Mouse (Mus musculus): ENCODE measurements around the gene Paxbp1.

DNA sequence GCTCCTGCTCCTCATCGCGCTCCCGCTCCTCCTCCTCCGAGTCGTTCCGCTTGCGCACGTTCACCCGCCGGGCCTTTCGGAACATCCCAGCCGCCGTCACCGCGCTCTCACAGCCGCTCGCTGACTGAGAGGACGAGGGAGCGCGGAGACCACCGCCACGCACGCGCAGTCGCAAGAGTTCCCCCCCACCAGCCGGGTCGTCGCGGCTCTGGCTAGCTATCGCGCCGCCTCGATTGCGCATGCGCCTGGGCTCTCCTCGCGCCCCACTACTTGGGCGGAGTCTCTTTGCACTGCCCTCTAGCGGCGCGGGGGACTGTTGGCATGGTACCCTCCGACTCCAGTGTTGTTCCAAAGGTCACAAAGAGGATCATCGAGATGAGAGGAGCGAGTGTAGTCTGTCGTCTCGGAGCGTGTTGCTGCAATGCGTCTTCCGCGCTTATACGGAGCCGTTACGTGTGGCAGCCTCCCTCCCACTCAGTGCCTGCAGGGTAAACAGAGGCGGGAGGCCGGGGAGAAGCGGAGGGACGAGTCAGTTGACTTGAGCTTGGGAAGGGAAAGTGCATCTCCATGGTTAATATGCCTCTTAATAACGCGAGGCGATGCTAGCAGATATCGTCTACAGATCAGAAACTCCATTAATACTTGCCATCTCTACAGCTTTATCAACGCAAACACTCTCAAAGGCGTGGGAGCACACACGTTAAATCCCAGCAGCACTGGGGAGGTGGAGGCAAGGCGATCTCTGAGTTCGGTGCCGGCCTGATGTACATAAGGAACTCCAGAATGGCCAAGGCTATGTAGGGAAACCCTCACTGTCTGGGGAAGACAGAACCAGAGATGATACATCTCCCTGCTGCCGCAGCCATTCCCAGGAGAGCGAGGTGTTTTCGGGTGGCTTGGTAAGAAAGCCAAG, at the start of gene Paxbp1:
- TF ChIP-seq POLR2A (IDR thresholded peaks at IDR 0.05; ENCODE audit: borderline replicate concordance, control insufficient read depth, low read depth, low read length) (peak; percentile 78), CTCF (IDR thresholded peaks at IDR 0.05; ENCODE audit: control insufficient read depth, insufficient read depth, low read length) (peak; percentile 98)
